Mouse (Mus musculus): ENCODE measurements around the gene Sppl2c. TPM values are rescaled to one million over a fixed set of nuclear protein-coding genes. Genes with fewer than 3 reads are reported as not detected.

Gene Sppl2c
- total RNA-seq, 2 experiments from 2014 or later: not detected

GRCm38 (mm10) chr11:104232141-104233061 is 46.3 kb downstream of the Sppl2c start:
- DNase-seq (ENCODE audit: extremely low spot score in 1 of 2, low spot score in 2 of 2): peak; percentile 75 to 79
- intact Hi-C loops (cut with DNase I): loop anchor here (1.0 to 10.0 kb wide), 2 partner anchors 22 to 212 kb away; no protein-coding TSS in a partner anchor

GRCm38 (mm10) chr11:104233101-104233500 is 47.0 kb downstream of the Sppl2c start:
- peak overlapping the region; percentile 92 for H3K4me3 ChIP-seq
- peak overlapping the region; percentile 99 for H3K27ac ChIP-seq
- intact Hi-C loops (cut with DNase I): loop anchor here (10.0 kb wide), 1 partner anchor 212 kb away; no protein-coding TSS in a partner anchor
- DNase-seq (ENCODE audit: extremely low spot score in 1 of 2, low spot score in 2 of 2): no peak
- TF ChIP-seq CTCF (IDR thresholded peaks at IDR 0.05): no peak

More at GRCm38 (mm10) chr11:104232141-104233061, 46.3 kb downstream of the Sppl2c start:
- H3K27ac ChIP-seq: peak overlapping the region; percentile 99
- peak overlapping the region; percentile 92 for H3K4me3 ChIP-seq
- peak; percentile 8; the same call in 1 of the 2 replicates for TF ChIP-seq CTCF (IDR thresholded peaks at IDR 0.05)

GRCm38 (mm10) chr11:104233574-104234206 is 47.6 kb downstream of the Sppl2c start:
- H3K27ac ChIP-seq: peak overlapping the region; percentile 73
- peak overlapping the region; percentile 92 for H3K4me3 ChIP-seq
- intact Hi-C loops (cut with DNase I): loop anchor here (2.0 to 10.0 kb wide), 2 partner anchors 15 to 211 kb away; no protein-coding TSS in a partner anchor
- DNase-seq (ENCODE audit: extremely low spot score in 1 of 2, low spot score in 2 of 2): peak in 1 of 2 experiments; percentile 39
- TF ChIP-seq CTCF (IDR thresholded peaks at IDR 0.05): no peak; the same call in 1 of the 2 replicates

GRCm38 (mm10) chr11:104234680-104235079 is 48.6 kb downstream of the Sppl2c start:
- no peak for TF ChIP-seq CTCF (IDR thresholded peaks at IDR 0.05)
- H3K4me3 ChIP-seq: peak overlapping the region; percentile 92
- H3K27ac ChIP-seq: peak overlapping the region; percentile 73
- intact Hi-C loops (cut with DNase I): loop anchor here (2.0 to 10.0 kb wide), 2 partner anchors 14 to 210 kb away; no protein-coding TSS in a partner anchor
- no peak for DNase-seq (ENCODE audit: extremely low spot score in 1 of 2, low spot score in 2 of 2)

DNA sequence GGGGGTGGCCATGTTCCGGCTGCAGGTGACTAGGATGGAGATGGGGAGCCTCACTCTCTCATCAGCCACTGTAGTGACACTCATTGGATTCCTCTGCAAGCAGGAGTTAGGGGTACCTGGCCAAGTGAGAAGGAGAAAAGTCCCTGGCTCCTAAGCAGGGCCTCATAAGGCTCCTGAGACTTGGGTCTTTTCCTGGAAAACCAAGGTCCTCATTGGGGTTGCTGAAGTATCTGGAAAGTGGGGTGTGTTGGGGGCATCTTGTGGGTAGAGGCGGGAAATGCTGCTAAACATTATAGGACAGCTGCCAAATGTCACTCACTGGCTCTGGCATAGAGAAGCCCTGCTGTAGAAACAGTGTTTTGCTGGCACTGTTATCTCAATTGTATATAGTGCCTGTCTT is 49.8 kb downstream of the Sppl2c start:
- peak overlapping the region; percentile 73; the same call in 1 of the 2 replicates for H3K27ac ChIP-seq
- intact Hi-C loops (cut with DNase I): loop anchor here (2.0 to 10.0 kb wide), 2 partner anchors 13 to 209 kb away; no protein-coding TSS in a partner anchor
- TF ChIP-seq CTCF (IDR thresholded peaks at IDR 0.05): no peak
- H3K4me3 ChIP-seq: no peak overlapping the region
- no peak for DNase-seq (ENCODE audit: extremely low spot score in 1 of 2, low spot score in 2 of 2)

GRCm38 (mm10) chr11:104237226-104237625 is 51.1 kb downstream of the Sppl2c start:
- TF ChIP-seq CTCF (IDR thresholded peaks at IDR 0.05): peak; percentile 26; the same call in 1 of the 2 replicates
- DNase-seq (ENCODE audit: extremely low spot score in 1 of 2, low spot score in 2 of 2): peak in 1 of 2 experiments; percentile 41
- intact Hi-C loops (cut with DNase I): loop anchor here (10.0 kb wide), 1 partner anchor 208 kb away; no protein-coding TSS in a partner anchor
- Histone ChIP-seq H3K4me3 (no peak overlapping the region), H3K27ac (peak overlapping the region; percentile 69)

DNA sequence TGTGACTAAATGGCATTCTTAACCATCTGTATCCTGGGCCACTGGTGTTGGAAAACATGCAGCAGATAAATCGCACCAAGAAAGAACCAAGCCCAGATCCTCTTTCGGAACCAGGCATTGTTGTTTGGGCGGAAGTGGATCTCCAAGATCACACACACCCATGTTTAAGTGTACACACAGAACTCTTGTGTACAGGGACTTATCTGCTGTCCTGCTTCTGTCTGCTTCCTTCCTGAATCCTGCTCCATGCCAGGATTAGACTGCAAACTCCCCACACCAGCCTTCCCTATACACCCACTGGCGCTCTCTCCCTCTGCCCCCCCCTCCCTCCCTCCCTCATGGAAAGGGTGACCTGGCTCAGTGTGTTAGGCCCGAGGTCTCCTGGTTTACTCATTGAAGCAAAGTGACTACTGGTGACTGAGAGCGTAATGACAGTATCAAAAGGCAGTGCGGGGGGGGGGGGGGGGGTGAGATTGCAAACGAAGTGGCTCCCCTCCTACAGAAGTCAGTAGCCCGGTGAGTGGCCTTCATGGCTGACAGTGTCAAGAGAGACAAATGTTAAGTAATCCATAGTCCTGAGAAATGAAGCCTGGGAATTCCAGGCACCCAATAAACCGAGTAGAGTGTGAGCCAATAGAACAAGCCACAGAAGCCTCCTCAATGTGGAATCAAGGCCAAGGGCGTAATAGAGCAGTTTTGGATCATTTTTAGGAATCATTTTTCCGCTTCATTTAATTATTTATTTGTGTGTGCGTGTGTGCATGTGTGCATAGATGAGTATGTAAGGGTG is 52.0 kb downstream of the Sppl2c start:
- no peak for DNase-seq (ENCODE audit: extremely low spot score in 1 of 2, low spot score in 2 of 2)
- intact Hi-C loops (cut with DNase I): loop anchor here (10.0 kb wide), 1 partner anchor 207 kb away; no protein-coding TSS in a partner anchor
- Histone ChIP-seq H3K4me3 (no peak overlapping the region), H3K27ac (peak overlapping the region; percentile 69; the same call in 1 of the 2 replicates)
- TF ChIP-seq CTCF (IDR thresholded peaks at IDR 0.05): no peak

Other genes starting within 250 kb of the Sppl2c start
- gene Nsf, start 232.3 kb upstream of the Sppl2c start, total RNA-seq (2021): 100 to 1,000 TPM; 858 to 979 TPM
- gene Arf2, start 219.6 kb upstream of the Sppl2c start, total RNA-seq (2021): 10 to 100 TPM; 49.5 to 51.4 TPM
- gene Crhr1, start 53.5 kb upstream of the Sppl2c start, total RNA-seq (2021): 10 to 100 TPM; 27.9 to 31.8 TPM
- gene Mapt, start 45.1 kb downstream of the Sppl2c start, total RNA-seq (2021): 100 to 1,000 TPM; 353 to 364 TPM

Data from left cerebral cortex, adult 2 months (tissue).